Mouse (Mus musculus) Muller cell, postnatal 12 days (primary cell): ENCODE results near the gene Rpl22.

Experiments used
- DNase-seq: peaks from one replicate; pipeline ENCODE4 v3.0.0-alpha.2; 2015; ENCODE audit errors: inconsistent ontology term

Gene Rpl22

DNA sequence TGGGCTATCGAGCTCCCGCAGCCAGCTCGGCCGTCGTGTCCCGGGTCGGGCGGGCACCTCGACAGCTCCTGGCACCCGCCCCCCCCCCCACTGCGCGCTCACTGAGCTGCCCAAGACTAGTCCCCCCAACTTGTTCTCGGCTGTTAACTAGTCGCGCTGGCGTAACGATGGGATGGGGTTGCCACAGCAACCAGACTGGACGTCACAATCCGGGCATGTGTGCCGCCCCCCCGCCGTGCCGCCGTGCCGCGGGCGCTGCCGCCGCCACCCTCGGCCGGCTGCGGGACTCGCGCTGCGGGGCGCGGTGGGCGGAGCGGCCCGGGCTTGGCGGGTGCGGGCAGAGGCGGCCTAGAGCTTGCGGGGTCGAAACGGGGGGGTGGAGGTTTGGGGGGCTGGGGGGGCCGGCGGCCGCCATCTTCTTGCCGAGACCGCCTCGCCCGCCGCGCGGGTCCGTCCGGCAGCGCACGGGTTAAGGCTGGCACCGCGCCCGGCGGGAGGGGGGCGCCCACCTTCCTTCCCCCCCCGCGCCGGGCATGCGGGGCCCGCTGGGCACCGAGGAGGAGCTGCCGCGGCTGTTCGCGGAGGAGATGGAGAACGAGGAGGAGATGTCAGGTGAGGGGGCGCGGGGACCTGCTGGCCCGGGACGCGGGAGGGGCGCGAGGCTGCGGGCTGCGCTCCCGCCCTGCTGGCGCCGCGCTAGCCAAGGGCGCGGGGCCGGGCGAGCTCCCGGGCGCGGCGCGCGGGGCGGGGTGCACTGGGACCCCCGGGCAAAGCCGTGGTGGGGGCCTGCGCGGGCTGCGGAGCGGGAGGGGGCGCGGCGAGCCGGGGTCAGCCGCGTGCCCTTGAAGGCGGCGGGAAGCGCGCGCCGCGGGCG is 13.1 kb downstream of the Rpl22 start, which contains the start of gene Chd5:
TSS of gene Chd5 (plus strand) at position 233 of the 874 bp plus-strand sequence.
- DNase-seq: no peak

DNA sequence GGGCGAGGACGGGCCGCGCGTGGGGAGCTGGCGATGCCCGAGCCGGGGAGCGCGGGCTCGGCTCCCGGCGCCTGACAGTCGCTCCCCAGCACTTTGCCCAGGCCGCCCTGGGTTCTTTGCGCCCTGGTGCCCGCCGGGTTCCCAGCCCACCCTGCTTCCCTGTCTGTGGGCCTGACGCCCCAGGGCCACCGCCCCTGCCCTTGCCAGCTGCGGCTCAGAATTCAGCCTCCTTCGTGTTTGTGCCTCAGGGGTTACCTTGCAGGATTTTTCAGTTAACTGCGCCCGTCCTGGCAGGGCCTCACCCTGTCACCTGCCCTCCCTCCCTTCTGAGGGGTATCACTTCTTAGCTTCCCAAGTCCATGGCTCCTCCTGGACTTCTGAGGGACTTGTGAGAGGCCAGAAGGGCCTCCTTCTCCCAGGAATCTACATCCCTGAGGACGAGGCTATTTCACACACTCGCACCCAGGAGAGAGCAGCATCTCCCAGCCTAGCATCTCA is 13.8 kb downstream of the Rpl22 start:
- no peak for DNase-seq

- DNase-seq: peak; percentile 18
These were observed 15.2 kb downstream of the Rpl22 start for GRCm38 (mm10) chr4:152340584-152341284.

- peak; percentile 25 for DNase-seq
These were observed 17.8 kb downstream of the Rpl22 start for GRCm38 (mm10) chr4:152343296-152343695.

- no peak for DNase-seq
These were observed 19.1 kb downstream of the Rpl22 start for GRCm38 (mm10) chr4:152344651-152345050.

- DNase-seq: peak; percentile 68
These were observed 19.8 kb downstream of the Rpl22 start for GRCm38 (mm10) chr4:152345120-152345889.

DNA sequence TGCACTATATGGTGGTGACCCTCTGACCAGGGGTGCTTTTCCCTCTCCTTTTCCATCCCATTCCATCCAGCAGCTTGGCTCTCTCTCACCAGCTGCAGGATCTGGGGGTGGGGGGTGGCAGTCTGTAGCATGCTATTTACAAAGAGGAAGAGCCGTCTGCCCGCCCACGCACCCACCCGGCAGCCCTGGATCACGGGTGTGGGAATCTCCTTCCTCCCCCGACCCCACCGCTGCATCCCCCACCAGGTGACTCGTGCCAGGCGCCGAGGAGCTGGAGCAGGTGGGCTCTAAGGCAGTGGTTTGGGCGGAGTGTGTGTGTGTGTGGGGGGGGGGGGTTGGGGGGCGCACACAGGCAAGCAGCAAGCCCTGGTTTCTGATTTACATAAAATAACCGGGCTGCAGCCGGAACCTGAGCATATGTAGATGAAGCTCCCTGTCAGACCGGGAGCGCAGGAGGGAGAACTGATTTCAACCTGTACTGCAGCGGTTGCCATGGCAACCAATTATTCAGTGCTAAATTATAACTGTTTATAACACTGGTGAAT is 24.4 kb downstream of the Rpl22 start:
- no peak for DNase-seq

DNA sequence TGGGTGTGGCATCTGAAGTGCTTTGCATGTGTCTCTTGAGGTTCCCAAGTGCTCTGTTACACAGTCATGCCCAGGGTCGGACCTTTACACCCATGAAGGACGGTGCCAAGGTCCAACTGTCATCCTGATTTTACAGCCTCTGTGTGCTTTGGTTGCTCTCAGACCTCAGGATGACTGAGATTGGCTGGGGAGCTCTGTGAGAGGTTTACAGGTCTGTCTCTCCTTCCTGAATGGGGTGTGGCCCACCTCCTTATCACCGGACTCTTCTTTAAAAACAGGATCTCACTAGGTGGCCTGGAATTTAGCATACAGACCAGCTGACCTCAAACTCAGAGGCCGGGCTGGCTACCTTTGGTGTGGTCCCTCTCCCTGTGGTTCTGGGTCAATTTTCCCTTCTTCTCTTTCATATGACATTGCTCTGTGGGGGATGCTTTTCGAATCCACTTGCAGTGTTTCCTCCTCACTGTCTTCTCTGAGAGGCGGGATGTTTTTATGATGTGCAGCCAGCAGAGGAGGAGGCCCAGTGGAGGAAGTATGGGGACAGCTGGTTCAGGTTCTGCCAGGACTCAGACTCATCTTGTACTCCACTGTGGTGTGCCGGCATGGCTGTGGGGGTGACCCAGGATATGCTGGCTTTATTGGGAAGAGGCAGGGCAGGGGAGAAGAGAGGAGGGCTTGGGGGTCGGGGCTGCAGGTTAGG is 25.3 kb downstream of the Rpl22 start:
- DNase-seq: no peak

GRCm38 (mm10) chr4:152351422-152352305 is 26.1 kb downstream of the Rpl22 start:
- no peak for DNase-seq

- DNase-seq: no peak
These were observed 28.5 kb downstream of the Rpl22 start for GRCm38 (mm10) chr4:152353886-152354637.

DNA sequence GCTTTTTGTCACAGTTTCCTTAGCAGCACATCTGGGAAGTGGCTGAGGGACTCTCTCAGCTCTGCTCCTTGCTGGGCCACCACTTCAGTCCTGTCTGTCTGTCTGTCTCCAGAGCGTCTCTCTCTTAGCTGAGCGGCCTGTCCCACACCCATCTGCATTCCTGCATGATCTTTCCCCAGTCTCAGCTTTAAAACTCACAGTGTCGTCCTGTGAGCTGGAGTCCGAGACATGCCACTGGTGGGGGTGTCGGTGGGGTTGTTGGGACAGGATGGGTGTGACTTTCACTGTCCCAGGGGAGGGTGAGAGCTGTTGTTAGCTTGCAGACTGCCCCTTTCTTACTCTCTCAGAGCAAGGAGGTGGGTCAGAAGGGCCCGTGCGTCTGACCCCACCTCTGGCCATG is 30.1 kb downstream of the Rpl22 start:
- DNase-seq: no peak

- no peak for DNase-seq
These were observed 34.2 kb downstream of the Rpl22 start for GRCm38 (mm10) chr4:152359700-152360099.

DNA sequence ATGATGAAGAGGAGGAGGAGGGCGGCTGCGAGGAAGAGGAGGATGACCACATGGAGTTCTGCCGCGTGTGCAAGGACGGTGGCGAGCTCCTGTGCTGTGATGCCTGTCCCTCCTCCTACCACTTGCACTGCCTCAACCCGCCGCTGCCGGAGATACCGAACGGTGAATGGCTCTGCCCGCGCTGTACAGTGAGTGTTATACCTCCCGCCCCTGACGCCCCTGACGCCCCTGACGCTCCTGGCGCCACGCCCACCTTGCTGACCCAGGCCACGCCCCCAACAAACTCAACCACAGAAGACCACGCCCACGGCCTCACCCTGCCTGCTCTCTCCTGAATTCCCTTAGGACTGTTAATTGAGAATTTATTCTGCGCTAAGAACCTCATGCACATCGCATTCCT is 35.3 kb downstream of the Rpl22 start:
- peak; percentile 49 for DNase-seq

DNA sequence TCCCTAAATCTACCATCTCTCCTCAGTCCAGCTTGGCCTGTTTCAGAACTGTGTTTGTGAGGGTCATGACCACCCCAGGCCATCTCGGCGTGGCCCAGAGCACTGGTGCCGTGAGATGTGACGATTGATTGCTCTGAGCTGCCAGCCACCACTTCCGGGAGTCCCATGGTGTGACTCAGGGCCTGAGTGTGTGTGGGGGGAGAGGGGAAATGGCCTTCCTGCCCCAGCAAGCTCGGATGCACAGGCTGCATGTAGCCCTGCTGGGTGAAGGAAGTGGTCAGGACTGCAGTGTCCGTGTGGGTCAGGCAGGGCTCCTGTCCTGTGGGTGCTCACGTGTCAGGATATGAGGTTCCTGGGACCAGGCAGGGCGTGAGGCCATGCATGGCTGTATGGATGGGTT is 36.6 kb downstream of the Rpl22 start:
- DNase-seq: no peak

GRCm38 (mm10) chr4:152365228-152365627 is 39.7 kb downstream of the Rpl22 start:
- DNase-seq: no peak

GRCm38 (mm10) chr4:152382528-152383252 is 57.1 kb downstream of the Rpl22 start:
- DNase-seq: no peak
